Mouse (Mus musculus) cerebellum, adult (tissue): ENCODE data around the gene Rapgefl1.

ENCODE experiments used
- ATAC-seq: cut with Nextera tagmentation; 2 replicates; pipeline ENCODE4 v1.9.2; 2017; ENCODE audit warnings: mild to moderate bottlenecking, moderate library complexity, mixed read lengths; ENCODE audit not compliant: insufficient number of reproducible peaks, low FRiP score, low TSS enrichment

Gene Rapgefl1

GRCm38 (mm10) chr11:98836651-98837141 lies at the start of gene Rapgefl1:
Gene Rapgefl1 (plus strand): TSS chr11:98836785.
- ATAC-seq: peak; percentile 62

GRCm38 (mm10) chr11:98787229-98787628 lies 49.4 kb upstream of the Rapgefl1 start:
- no peak for ATAC-seq

- ATAC-seq: no peak
Observed at GRCm38 (mm10) chr11:98787691-98788090, 48.9 kb upstream of the Rapgefl1 start.

GRCm38 (mm10) chr11:98788139-98788538 lies 48.4 kb upstream of the Rapgefl1 start:
- ATAC-seq: no peak

GRCm38 (mm10) chr11:98788550-98789218 lies 47.9 kb upstream of the Rapgefl1 start:
- ATAC-seq: peak; percentile 86

GRCm38 (mm10) chr11:98789219-98789807 lies 47.3 kb upstream of the Rapgefl1 start:
- ATAC-seq: no peak

GRCm38 (mm10) chr11:98789824-98790223 lies 46.8 kb upstream of the Rapgefl1 start:
- no peak for ATAC-seq

- ATAC-seq: no peak
Observed at GRCm38 (mm10) chr11:98790631-98791205, 45.9 kb upstream of the Rapgefl1 start.

GRCm38 (mm10) chr11:98791448-98791847 lies 45.1 kb upstream of the Rapgefl1 start:
- no peak for ATAC-seq

GRCm38 (mm10) chr11:98792081-98792480 lies 44.5 kb upstream of the Rapgefl1 start:
- ATAC-seq: no peak

GRCm38 (mm10) chr11:98794469-98795014 lies 42.0 kb upstream of the Rapgefl1 start:
- peak; percentile 57; the same call in 1 of the 2 replicates for ATAC-seq

- no peak; the same call in 1 of the 2 replicates for ATAC-seq
Observed at GRCm38 (mm10) chr11:98795015-98795713, 41.4 kb upstream of the Rapgefl1 start, which contains the start of gene Msl1. Gene Msl1 (plus strand): TSS chr11:98795516.

GRCm38 (mm10) chr11:98795714-98796514 lies 40.7 kb upstream of the Rapgefl1 start:
- ATAC-seq: 0 out of 2 replicates have a peak, but pooled peaks have one; percentile 33

- ATAC-seq: peak; percentile 50; the same call in 1 of the 2 replicates
Observed at GRCm38 (mm10) chr11:98796515-98797216, 39.9 kb upstream of the Rapgefl1 start.

GRCm38 (mm10) chr11:98797306-98797705 lies 39.3 kb upstream of the Rapgefl1 start:
- ATAC-seq: no peak

- ATAC-seq: no peak
Observed at GRCm38 (mm10) chr11:98797909-98798308, 38.7 kb upstream of the Rapgefl1 start.

GRCm38 (mm10) chr11:98804605-98805004 lies 32.0 kb upstream of the Rapgefl1 start, which contains the start of gene Casc3:
Gene Casc3 (plus strand): TSS chr11:98804905.
- ATAC-seq: no peak

- ATAC-seq: no peak
Observed at GRCm38 (mm10) chr11:98808417-98808816, 28.2 kb upstream of the Rapgefl1 start.
